ENCODE assay signal across 33 mouse cellular contexts in the genomic region with DNA sequence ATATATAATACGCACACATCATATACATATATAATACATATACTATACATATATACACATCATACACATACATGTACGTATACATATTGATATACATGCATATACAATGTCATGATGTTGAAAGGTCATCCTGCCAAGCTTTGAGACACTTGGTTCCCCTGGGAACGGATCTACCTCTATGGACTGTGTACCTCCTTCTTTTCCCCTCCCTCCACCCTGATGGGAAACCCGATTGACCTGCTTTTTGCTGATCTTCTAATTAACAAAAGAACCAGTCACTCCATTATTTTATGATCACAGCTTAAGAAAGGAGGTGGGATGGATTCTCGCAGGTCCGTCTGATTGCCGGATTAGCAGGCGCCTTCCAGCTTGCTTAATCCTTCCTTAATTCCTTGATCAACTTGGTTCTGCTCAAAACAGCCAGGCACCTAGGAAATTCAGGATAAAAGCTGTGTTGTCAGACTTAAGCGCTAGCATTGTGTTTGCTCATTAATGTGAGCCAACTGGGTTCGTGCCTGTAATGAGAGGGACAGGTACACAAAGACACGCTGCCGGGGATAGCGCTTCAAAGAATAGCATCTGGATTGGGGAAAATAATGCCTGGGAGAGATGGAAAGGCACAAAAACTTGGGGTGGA.
DNase-seq lines count a peak whose midpoint lies in the region; ATAC-seq and TF ChIP-seq lines count a peak whose summit lies in the region.
"Had no signal": no experiment of that assay in that cellular context is flagged by ENCODE, and none has a peak within 500 bp of the region (broad histone marks: within the 10 kb centered on the region; RNA-seq: fewer than 3 reads in every experiment).

No protein-coding gene starts in this region.

- 0 out of 2 replicates have a peak, but pooled peaks cover 5% of the 10 kb centered on the region for H3K27me3 ChIP-seq in midbrain, embryonic 10.5 days (ENCODE audit: low read depth, poor library complexity, severe bottlenecking)
- H3K27me3 ChIP-seq in midbrain, embryonic 11.5 days (ENCODE audit: control insufficient read depth, insufficient read depth, low read length): no peaks in the 10 kb centered on the region
- H3K27me3 ChIP-seq in forebrain, embryonic 12.5 days: no peaks in the 10 kb centered on the region
- H3K27me3 ChIP-seq in forebrain, postnatal 0 days (ENCODE audit: insufficient read depth, low read length): no peaks in the 10 kb centered on the region
- H3K27me3 ChIP-seq: embryonic facial prominence, embryonic 13.5 days; heart, embryonic 12.5 days; hindbrain, embryonic 13.5 days; limb, embryonic 15.5 days; liver, embryonic 13.5 days; neural tube, embryonic 12.5 days; stomach, embryonic 15.5 days had no signal

- no peak for TF ChIP-seq CTCF in forebrain, postnatal 0 days (IDR thresholded peaks at IDR 0.05; ENCODE audit: low read depth)

- H3K4me1 ChIP-seq in midbrain, embryonic 10.5 days: peaks cover 22% of the 10 kb centered on the region
- no peaks in the 10 kb centered on the region; the same call in 1 of the 2 replicates for H3K4me1 ChIP-seq in midbrain, embryonic 11.5 days (ENCODE audit: control insufficient read depth, insufficient read depth, low read length)
- H3K4me1 ChIP-seq in forebrain, embryonic 12.5 days: peaks cover 6% of the 10 kb centered on the region; the same call in 1 of the 2 replicates
- no peaks in the 10 kb centered on the region for H3K4me1 ChIP-seq in forebrain, postnatal 0 days (ENCODE audit: insufficient read depth)
- H3K4me1 ChIP-seq: embryonic facial prominence, embryonic 13.5 days; heart, embryonic 12.5 days; limb, embryonic 10.5 days; limb, embryonic 15.5 days; liver, embryonic 13.5 days; neural tube, embryonic 12.5 days; stomach, embryonic 15.5 days had no signal

- H3K36me3 ChIP-seq in midbrain, embryonic 10.5 days: no peaks in the 10 kb centered on the region
- H3K36me3 ChIP-seq in midbrain, embryonic 11.5 days (ENCODE audit: control insufficient read depth, insufficient read depth, low read length): no peaks in the 10 kb centered on the region
- H3K36me3 ChIP-seq in forebrain, embryonic 12.5 days (replicated peaks): no peaks in the 10 kb centered on the region
- no peaks in the 10 kb centered on the region for H3K36me3 ChIP-seq in forebrain, postnatal 0 days (ENCODE audit: insufficient read depth)
- H3K36me3 ChIP-seq: embryonic facial prominence, embryonic 13.5 days; heart, embryonic 12.5 days; hindbrain, embryonic 13.5 days; limb, embryonic 10.5 days; limb, embryonic 15.5 days; liver, embryonic 13.5 days; neural tube, embryonic 12.5 days; stomach, embryonic 15.5 days had no signal

- H3K4me2 ChIP-seq in midbrain, embryonic 11.5 days: no peak overlapping the region
- no peak overlapping the region for H3K4me2 ChIP-seq in forebrain, embryonic 12.5 days
- H3K4me2 ChIP-seq in forebrain, postnatal 0 days (ENCODE audit: low read depth): no peak overlapping the region
- H3K4me2 ChIP-seq: embryonic facial prominence, embryonic 13.5 days; heart, embryonic 12.5 days; hindbrain, embryonic 13.5 days; limb, embryonic 15.5 days; liver, embryonic 13.5 days; neural tube, embryonic 12.5 days; stomach, embryonic 15.5 days had no signal

- peak; percentile 24 for DNase-seq in midbrain, embryonic 10.5 days (ENCODE audit: low spot score)
- no peak for DNase-seq in midbrain, embryonic 11.5 days (ENCODE audit: low spot score, missing footprints)
- peak; percentile 10 for DNase-seq in forebrain, postnatal 0 days
- DNase-seq in retina, postnatal 7 days (ENCODE audit: low read depth, low spot score): peak; percentile 4
- DNase-seq in lung, postnatal 14 days: no peak
- DNase-seq in adrenal gland, postnatal 10 days: no peak
- DNase-seq: adrenal gland, postnatal 25 days; cerebellum, adult 2 months; cerebellum, postnatal 25 days; embryo, embryonic 11 days; gastrocnemius, postnatal 25 days; heart, adult 11 months; heart, postnatal 4 days; kidney, adult 8-10 months; liver, embryonic 13.5 days; lung, adult 18-20 months; right cerebral cortex, postnatal 25 days; thymus, postnatal 14 days had no signal

- peaks cover 15% of the 10 kb centered on the region for H3K9me3 ChIP-seq in midbrain, embryonic 10.5 days (replicated peaks)
- no peaks in the 10 kb centered on the region; the same call in 1 of the 2 replicates for H3K9me3 ChIP-seq in midbrain, embryonic 11.5 days (ENCODE audit: control insufficient read depth, low read length)
- H3K9me3 ChIP-seq in forebrain, embryonic 12.5 days: no peaks in the 10 kb centered on the region
- H3K9me3 ChIP-seq in forebrain, postnatal 0 days (ENCODE audit: low read length): no peaks in the 10 kb centered on the region
- H3K9me3 ChIP-seq: embryonic facial prominence, embryonic 13.5 days; hindbrain, embryonic 13.5 days; limb, embryonic 10.5 days; limb, embryonic 15.5 days; stomach, embryonic 15.5 days had no signal

- ATAC-seq in midbrain, embryonic 11.5 days (ENCODE audit: low FRiP score): no peak
- ATAC-seq in forebrain, embryonic 12.5 days (ENCODE audit: low FRiP score): no peak; the same call in 1 of the 2 replicates
- ATAC-seq in forebrain, postnatal 0 days: no peak
- ATAC-seq: CD4-positive, CD25-positive, alpha-beta regulatory T cell, adult 4 months; intestine, embryonic 16.5 days; lung, postnatal 0 days had no signal

- H3K27ac ChIP-seq in midbrain, embryonic 10.5 days (replicated peaks): peak overlapping the region; percentile 55
- no peak overlapping the region for H3K27ac ChIP-seq in midbrain, embryonic 11.5 days (ENCODE audit: low read depth, low read length)
- H3K27ac ChIP-seq in forebrain, embryonic 12.5 days: peak overlapping the region; percentile 44; the same call in 1 of the 2 replicates
- no peak overlapping the region for H3K27ac ChIP-seq in forebrain, postnatal 0 days (ENCODE audit: low read depth, low read length)
- H3K27ac ChIP-seq: embryonic facial prominence, embryonic 13.5 days; hindbrain, embryonic 13.5 days; kidney, postnatal 0 days; limb, embryonic 10.5 days; limb, embryonic 15.5 days; liver, embryonic 13.5 days; macrophage; neural tube, embryonic 12.5 days; stomach, embryonic 15.5 days had no signal

- no peak overlapping the region for H3K9ac ChIP-seq in midbrain, embryonic 11.5 days (ENCODE audit: low read length)
- no peak overlapping the region for H3K9ac ChIP-seq in forebrain, embryonic 12.5 days
- H3K9ac ChIP-seq in forebrain, postnatal 0 days: no peak overlapping the region
- H3K9ac ChIP-seq: embryonic facial prominence, embryonic 13.5 days; heart, embryonic 12.5 days; hindbrain, embryonic 13.5 days; limb, embryonic 15.5 days; liver, embryonic 13.5 days; neural tube, embryonic 12.5 days; stomach, embryonic 15.5 days had no signal

- WGBS in midbrain, embryonic 10.5 days: 43% methylated on average over 13 of the region's 13 CpGs
- 36% methylated on average over 13 of the region's 13 CpGs for WGBS in midbrain, embryonic 11.5 days
- WGBS in forebrain, embryonic 12.5 days: 17% methylated on average over 13 of the region's 13 CpGs
- WGBS in forebrain, postnatal 0 days: 19% methylated on average over 13 of the region's 13 CpGs

- no peak overlapping the region for H3K4me3 ChIP-seq in midbrain, embryonic 10.5 days
- H3K4me3 ChIP-seq in midbrain, embryonic 11.5 days (ENCODE audit: low read depth, low read length): no peak overlapping the region
- H3K4me3 ChIP-seq in forebrain, embryonic 12.5 days (replicated peaks): no peak overlapping the region
- H3K4me3 ChIP-seq in forebrain, postnatal 0 days (ENCODE audit: low read depth, low read length): no peak overlapping the region
- H3K4me3 ChIP-seq: embryonic facial prominence, embryonic 13.5 days; erythroblast, embryonic 14.5 days; heart, embryonic 12.5 days; hindbrain, embryonic 13.5 days; limb, embryonic 10.5 days; limb, embryonic 15.5 days; liver, embryonic 13.5 days; myocyte; neural tube, embryonic 12.5 days; stomach, embryonic 15.5 days had no signal

Comparison
In these comparisons a context has a peak if more than half of its experiments do, and no peak if none do; other contexts are left out.
1. DNase-seq: peak in midbrain, embryonic 10.5 days (single experiment), forebrain, postnatal 0 days (single experiment) and retina, postnatal 7 days (single experiment); none in midbrain, embryonic 11.5 days (single experiment), lung, postnatal 14 days (single experiment) and adrenal gland, postnatal 10 days (single experiment).
2. H3K27ac ChIP-seq: peak in midbrain, embryonic 10.5 days (single experiment) and forebrain, embryonic 12.5 days (single experiment); none in midbrain, embryonic 11.5 days (single experiment) and forebrain, postnatal 0 days (single experiment).